Mouse (Mus musculus) left cerebral cortex, adult 18-20 months (tissue): ENCODE measurements around the gene Nup54. TPM values are rescaled to one million over a fixed set of nuclear protein-coding genes. Genes with fewer than 3 reads are reported as not detected.

Experiments used
- DNase-seq, 2 experiments: peaks; one replicate each; pipeline ENCODE4 v3.0.0; 2021 to 2022; ENCODE audit warnings: low spot score in 2 of 2, mixed read lengths in 1 of 2
- long read RNA-seq, 2 experiments: library from polyadenylated mRNA; stranded (forward); transcript quantifications; one replicate each; pipeline ENCODE4 v2.0.0; 2021
- total RNA-seq, 2 experiments: library from RNA; stranded (reverse); gene quantifications; 2 replicates each; pipeline ENCODE4 v1.2.3; 2021

Gene Nup54
- total RNA-seq = 10 to 100 TPM; 26.7 to 27.1 TPM
- long read RNA-seq, experiment 1, transcript Nup54-201 (12 exons, 2,352 nt) = major isoform, 10 of 21 reads
- long read RNA-seq, experiment 1, partial matches to known transcripts = 2 of 21 reads
- long read RNA-seq, experiment 1, other reads (novel, unspliced or antisense) = 9 of 21 reads
- long read RNA-seq, experiment 2, partial matches to known transcripts = 1 of 17 reads
- long read RNA-seq, experiment 2, other reads (novel, unspliced or antisense) = 11 of 17 reads

GRCm38 (mm10) chr5:92435025-92435584 lies at the start of gene Nup54:
Nup54 (minus strand) TSS chr5:92435219.
- DNase-seq = peak; percentile 93 to 96

GRCm38 (mm10) chr5:92472863-92473262 lies 37.8 kb upstream of the Nup54 start:
- no peak for DNase-seq

- no peak for DNase-seq
These were observed 36.5 kb upstream of the Nup54 start for GRCm38 (mm10) chr5:92471531-92471930.

- no peak for DNase-seq
These were observed 34.4 kb upstream of the Nup54 start for GRCm38 (mm10) chr5:92469201-92470130.

GRCm38 (mm10) chr5:92468234-92468633 lies 33.2 kb upstream of the Nup54 start:
- no peak for DNase-seq

GRCm38 (mm10) chr5:92467102-92467766 lies 32.2 kb upstream of the Nup54 start:
- DNase-seq = no peak

GRCm38 (mm10) chr5:92465511-92465910 lies 30.5 kb upstream of the Nup54 start:
- no peak for DNase-seq

- DNase-seq = peak; percentile 57 to 62
These were observed 26.3 kb upstream of the Nup54 start for GRCm38 (mm10) chr5:92461321-92461720.

- no peak for DNase-seq
These were observed 23.7 kb upstream of the Nup54 start for GRCm38 (mm10) chr5:92458726-92459125.

GRCm38 (mm10) chr5:92457410-92457809 lies 22.4 kb upstream of the Nup54 start:
- no peak for DNase-seq

- DNase-seq = no peak
These were observed 17.9 kb upstream of the Nup54 start for GRCm38 (mm10) chr5:92452876-92453275.

GRCm38 (mm10) chr5:92446736-92447135 lies 11.7 kb upstream of the Nup54 start:
- no peak for DNase-seq

GRCm38 (mm10) chr5:92445016-92445415 lies 10.0 kb upstream of the Nup54 start:
- no peak for DNase-seq

- DNase-seq = no peak
These were observed 7.9 kb upstream of the Nup54 start for GRCm38 (mm10) chr5:92442914-92443313.

- no peak for DNase-seq
These were observed 6.5 kb upstream of the Nup54 start for GRCm38 (mm10) chr5:92441494-92441893.

- DNase-seq = no peak
These were observed 3.5 kb upstream of the Nup54 start for GRCm38 (mm10) chr5:92438540-92438939.

- DNase-seq = no peak
These were observed 441 bp downstream of the Nup54 start for GRCm38 (mm10) chr5:92434571-92434985.

- no peak for DNase-seq
These were observed 949 bp downstream of the Nup54 start for GRCm38 (mm10) chr5:92434070-92434469.

- DNase-seq = no peak
These were observed 3.4 kb downstream of the Nup54 start for GRCm38 (mm10) chr5:92431611-92432010.

GRCm38 (mm10) chr5:92430723-92431122 lies 4.3 kb downstream of the Nup54 start:
- DNase-seq = no peak

GRCm38 (mm10) chr5:92424126-92424525 lies 10.9 kb downstream of the Nup54 start:
- DNase-seq = no peak
